8 mouse cellular contexts compared by ENCODE assay signal in the genomic region with DNA sequence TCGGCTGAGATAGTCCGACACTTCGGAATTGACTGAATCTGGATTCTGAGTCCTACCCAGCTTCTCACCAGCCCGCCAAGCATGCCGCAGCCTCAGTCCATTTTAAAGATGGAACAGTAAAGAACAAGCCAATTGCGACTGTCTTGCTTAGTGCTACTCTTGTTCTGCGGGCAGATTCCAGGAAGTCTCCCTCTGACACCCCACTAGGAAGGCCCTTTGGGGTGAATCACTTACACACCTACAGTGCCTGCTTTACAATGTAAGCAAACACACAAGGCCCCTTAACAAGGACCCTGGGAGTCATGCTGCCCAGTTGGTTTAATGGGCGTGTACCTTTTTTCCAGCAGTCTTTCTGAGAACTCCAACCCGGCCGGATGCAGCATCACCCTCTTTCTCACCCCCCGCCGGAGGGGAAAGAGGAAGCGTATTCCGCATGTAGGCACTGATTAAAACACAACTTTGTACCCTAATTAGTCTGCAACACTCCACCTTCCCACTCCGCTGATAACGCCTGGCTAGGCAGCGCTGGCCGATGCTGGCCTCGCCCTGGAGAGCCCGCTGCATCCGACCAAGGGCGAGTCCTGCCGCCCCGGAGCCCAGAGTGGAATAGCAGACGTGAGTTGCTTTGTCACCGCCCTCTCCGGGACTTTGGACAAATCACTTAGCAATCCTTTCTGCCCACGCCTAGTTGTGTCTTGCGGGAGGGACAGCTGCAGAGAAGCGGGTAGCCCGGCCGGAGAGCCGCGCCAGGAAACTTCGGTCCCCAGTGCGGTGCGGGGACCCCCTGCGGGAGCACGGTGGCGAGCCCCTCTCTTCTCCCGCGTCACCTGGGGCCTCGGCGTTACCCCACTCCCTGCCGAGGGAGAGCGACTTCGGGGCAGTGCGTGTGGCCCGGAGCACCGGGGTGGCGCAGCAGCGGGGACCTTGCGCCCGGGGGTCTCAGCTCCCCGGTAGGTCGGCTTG. TPM values are rescaled to one million over a fixed set of nuclear protein-coding genes. Genes with fewer than 3 reads are reported as not detected.
A peak's percentile ranks its signal among the peaks of the same experiment; 100 is the strongest.
DNase-seq lines count a peak whose midpoint lies in the region; ATAC-seq and TF ChIP-seq lines count a peak whose summit lies in the region.

A gene (plus strand): TSS at position 691 of the 963 bp plus-strand sequence.

- no peaks in the 10 kb centered on the region for H3K4me1 ChIP-seq in cortical plate, adult 2 months (ENCODE audit: control insufficient read depth, insufficient read depth, low read length)
- H3K4me1 ChIP-seq in intestine, postnatal 0 days (replicated peaks; ENCODE audit: control insufficient read depth, insufficient read depth, low read length) = no peaks in the 10 kb centered on the region
- H3K4me1 ChIP-seq in liver, embryonic 16.5 days (ENCODE audit: control insufficient read depth, low read depth, low read length) = no peaks in the 10 kb centered on the region

- TF ChIP-seq POLR2A in cortical plate, adult 2 months (IDR thresholded peaks at IDR 0.05; ENCODE audit: extremely low read depth, insufficient read depth, low read length) = no peak

- H3K27ac ChIP-seq in cortical plate, adult 2 months (ENCODE audit: insufficient read depth, low read length) = no peak within 1 kb of the TSS; the same call in 1 of the 2 replicates
- peak within 1 kb of the TSS; percentile 98 for H3K27ac ChIP-seq in intestine, postnatal 0 days (ENCODE audit: low read depth, low read length)
- H3K27ac ChIP-seq in liver, embryonic 16.5 days (ENCODE audit: low read length) = no peak within 1 kb of the TSS

- no peaks in the 10 kb centered on the region for H3K9me3 ChIP-seq in intestine, postnatal 0 days (ENCODE audit: control insufficient read depth)
- no peaks in the 10 kb centered on the region for H3K9me3 ChIP-seq in liver, embryonic 16.5 days (replicated peaks; ENCODE audit: control insufficient read depth, low read length)

- H3K4me3 ChIP-seq in cortical plate, adult 2 months (ENCODE audit: insufficient read depth, low read length) = peak within 1 kb of the TSS; percentile 50
- H3K4me3 ChIP-seq in intestine, postnatal 0 days (ENCODE audit: low read depth, low read length) = peak within 1 kb of the TSS; percentile 93
- H3K4me3 ChIP-seq in liver, embryonic 16.5 days (ENCODE audit: low read depth, low read length) = peak within 1 kb of the TSS; percentile 65

- TF ChIP-seq CTCF in cortical plate, adult 2 months (IDR thresholded peaks at IDR 0.05; ENCODE audit: extremely low read depth, insufficient read depth, low read length) = no peak
- no peak for TF ChIP-seq CTCF in intestine, postnatal 0 days (IDR thresholded peaks at IDR 0.05; ENCODE audit: low read depth)

- 9% methylated on average over 53 of the region's 56 CpGs for WGBS in intestine, postnatal 0 days
- 9% methylated on average over 52 of the region's 56 CpGs for WGBS in liver, embryonic 16.5 days (ENCODE audit: insufficient replicate concordance)

- H3K36me3 ChIP-seq in intestine, postnatal 0 days (ENCODE audit: control insufficient read depth, insufficient read depth) = no peaks in the 10 kb centered on the region
- no peaks in the 10 kb centered on the region for H3K36me3 ChIP-seq in liver, embryonic 16.5 days (ENCODE audit: control insufficient read depth, insufficient read depth)

- H3K9ac ChIP-seq in intestine, postnatal 0 days (ENCODE audit: low read depth, low read length) = peak within 1 kb of the TSS; percentile 93
- peak within 1 kb of the TSS; percentile 53 for H3K9ac ChIP-seq in liver, embryonic 16.5 days (ENCODE audit: low read depth, low read length)

- H3K27me3 ChIP-seq in intestine, postnatal 0 days (replicated peaks; ENCODE audit: control insufficient read depth, insufficient read depth, low read length) = no peaks in the 10 kb centered on the region
- H3K27me3 ChIP-seq in liver, embryonic 16.5 days (ENCODE audit: control insufficient read depth, insufficient read depth, low read depth, low read length) = peaks cover 30% of the 10 kb centered on the region

- peak; percentile 91 for ATAC-seq in intestine, postnatal 0 days
- ATAC-seq in liver, embryonic 16.5 days (ENCODE audit: low read depth) = peak; percentile 76

- DNase-seq in right cerebral cortex, adult 18-20 months = peak; percentile 65
- no peak for DNase-seq in right cerebral cortex, postnatal 36 days (ENCODE audit: low spot score in 2 of 2)
- DNase-seq in heart, adult 11 months = peak; percentile 96
- peak; percentile 78 for DNase-seq in neural tube, embryonic 10.5 days (ENCODE audit: extremely low spot score, low spot score)
- peak; percentile 62 for DNase-seq in urinary bladder, postnatal 14 days (ENCODE audit: low spot score)

- H3K4me2 ChIP-seq in intestine, postnatal 0 days (replicated peaks; ENCODE audit: low read depth) = peak within 1 kb of the TSS; percentile 96
- H3K4me2 ChIP-seq in liver, embryonic 16.5 days (ENCODE audit: low read depth, low read length) = peak within 1 kb of the TSS; percentile 59

RNA-seq across cellular contexts. Expression of the gene that starts here (rescaled TPM):
- polyA plus RNA-seq in cortical plate, adult 2 months (2012; rRNA removed) = 11.6 and 13.1 TPM in 2 replicates
- 6.7 and 8.0 TPM in 2 replicates for polyA plus RNA-seq in intestine, postnatal 0 days (2015; fragmentation: Nextera tagmentation; extraction: Ambion mirVana)
- polyA plus RNA-seq in liver, embryonic 16.5 days (2015; fragmentation: Nextera tagmentation; extraction: Ambion mirVana) = 1.5 TPM in 2 replicates

Comparison
In these comparisons a context has a peak if more than half of its experiments do, and no peak if none do; other contexts are left out.
1. DNase-seq: peak in right cerebral cortex, adult 18-20 months (single experiment), heart, adult 11 months (single experiment), neural tube, embryonic 10.5 days (single experiment) and urinary bladder, postnatal 14 days (single experiment); none in right cerebral cortex, postnatal 36 days (0 of 2).
2. Peak in every context shown above with its lines, with median percentiles within 50 percentile points of each other: H3K4me3 ChIP-seq.